Mouse (Mus musculus): ENCODE results near the gene Defb11. TPM values are rescaled to one million over a fixed set of nuclear protein-coding genes. Genes with fewer than 3 reads are reported as not detected.

The Defb11 gene
- polyA plus RNA-seq, 1 experiment from 2014 or later: 4.7 TPM

Other genes starting within 250 kb of the Defb11 start
- not detected in 2 replicates for gene Defa34, start 240.6 kb downstream of the Defb11 start, polyA plus RNA-seq (2015; fragmentation: Nextera tagmentation; extraction: Ambion mirVana)
- not detected in 2 replicates for gene AY761184, start 202.8 kb downstream of the Defb11 start, polyA plus RNA-seq (2015; fragmentation: Nextera tagmentation; extraction: Ambion mirVana)
- gene Defa24, start 171.9 kb downstream of the Defb11 start, polyA plus RNA-seq (2015; fragmentation: Nextera tagmentation; extraction: Ambion mirVana): not detected in 2 replicates
- gene Defb50, start 82.9 kb downstream of the Defb11 start, polyA plus RNA-seq (2015; fragmentation: Nextera tagmentation; extraction: Ambion mirVana): not detected in 2 replicates
- gene Defb2, start 66.5 kb downstream of the Defb11 start, polyA plus RNA-seq (2015; fragmentation: Nextera tagmentation; extraction: Ambion mirVana): not detected in 2 replicates
- gene Defb10, start 47.5 kb downstream of the Defb11 start, polyA plus RNA-seq (2015; fragmentation: Nextera tagmentation; extraction: Ambion mirVana): not detected in 2 replicates
- not detected in 2 replicates for gene Defb9, start 21.0 kb downstream of the Defb11 start, polyA plus RNA-seq (2015; fragmentation: Nextera tagmentation; extraction: Ambion mirVana)
- not detected in 2 replicates for gene Defb15, start 26.3 kb upstream of the Defb11 start, polyA plus RNA-seq (2015; fragmentation: Nextera tagmentation; extraction: Ambion mirVana)
- gene Defb35, start 31.9 kb upstream of the Defb11 start, polyA plus RNA-seq (2015; fragmentation: Nextera tagmentation; extraction: Ambion mirVana): not detected in 2 replicates
- not detected in 2 replicates for gene Defb13, start 40.4 kb upstream of the Defb11 start, polyA plus RNA-seq (2015; fragmentation: Nextera tagmentation; extraction: Ambion mirVana)
- gene Fam90a1a, start 52.3 kb upstream of the Defb11 start, polyA plus RNA-seq (2015; fragmentation: Nextera tagmentation; extraction: Ambion mirVana): not detected in 2 replicates
- gene Ccdc70, start 63.4 kb upstream of the Defb11 start, polyA plus RNA-seq (2015; fragmentation: Nextera tagmentation; extraction: Ambion mirVana): not detected in 2 replicates
- 1.5 and 1.6 TPM in 2 replicates for gene Atp7b, start 153.9 kb upstream of the Defb11 start, polyA plus RNA-seq (2015; fragmentation: Nextera tagmentation; extraction: Ambion mirVana)
- gene Alg11, start 154.3 kb upstream of the Defb11 start, polyA plus RNA-seq (2015; fragmentation: Nextera tagmentation; extraction: Ambion mirVana): 37.8 and 43.2 TPM in 2 replicates
- gene Nek5, start 218.6 kb upstream of the Defb11 start, polyA plus RNA-seq (2015; fragmentation: Nextera tagmentation; extraction: Ambion mirVana): 1.1 and 1.3 TPM in 2 replicates